Mouse (Mus musculus): ENCODE data around the gene Ramp2.

Gene Ramp2

DNA sequence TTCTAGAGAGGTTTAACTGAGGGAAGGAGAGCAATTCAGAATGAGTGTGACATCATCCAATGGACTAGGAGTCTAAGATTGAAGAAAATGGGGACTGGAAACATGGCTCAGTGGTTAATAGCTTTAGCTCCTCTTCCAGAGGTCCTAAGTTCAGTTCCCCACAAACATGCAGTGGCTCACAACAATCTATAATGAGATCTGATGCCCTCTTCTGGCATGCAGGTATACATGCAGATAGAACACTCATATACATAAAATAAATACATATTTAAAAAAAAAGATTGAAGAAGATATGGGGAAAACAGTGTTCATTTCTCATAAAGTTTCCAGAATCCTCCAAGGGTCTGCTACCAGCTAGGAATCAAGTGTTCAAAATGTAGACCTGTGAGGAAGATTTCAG lies 10.4 kb upstream of the Ramp2 start:
- no peak for DNase-seq (ENCODE audit: low read depth, low spot score)

GRCm38 (mm10) chr11:101236782-101237181 lies 9.0 kb upstream of the Ramp2 start:
- DNase-seq (ENCODE audit: low read depth, low spot score), result peak; percentile 71

GRCm38 (mm10) chr11:101238071-101238647 lies 7.7 kb upstream of the Ramp2 start:
- no peak for DNase-seq (ENCODE audit: low read depth, low spot score)

GRCm38 (mm10) chr11:101245071-101245470 lies 757 bp upstream of the Ramp2 start:
- DNase-seq (ENCODE audit: low read depth, low spot score), result peak; percentile 75

DNA sequence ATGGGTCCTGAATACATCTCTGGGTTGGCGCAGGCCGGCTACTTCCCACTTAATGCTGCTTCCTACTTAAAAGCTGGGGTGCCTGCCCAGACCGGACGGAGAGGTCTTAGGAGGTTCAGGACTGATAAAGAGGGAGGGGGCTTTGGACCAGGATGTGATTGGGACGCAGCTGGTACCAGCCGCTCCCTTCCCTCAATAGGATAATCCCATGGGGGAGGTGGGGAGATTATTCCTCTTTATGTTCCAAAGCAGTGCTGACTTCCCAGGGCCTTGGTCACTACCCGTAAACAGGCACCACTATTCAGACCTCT lies 829 bp downstream of the Ramp2 start:
- DNase-seq (ENCODE audit: low read depth, low spot score), result no peak

GRCm38 (mm10) chr11:101247521-101248030 lies 1.7 kb downstream of the Ramp2 start:
- no peak for DNase-seq (ENCODE audit: low read depth, low spot score)

DNA sequence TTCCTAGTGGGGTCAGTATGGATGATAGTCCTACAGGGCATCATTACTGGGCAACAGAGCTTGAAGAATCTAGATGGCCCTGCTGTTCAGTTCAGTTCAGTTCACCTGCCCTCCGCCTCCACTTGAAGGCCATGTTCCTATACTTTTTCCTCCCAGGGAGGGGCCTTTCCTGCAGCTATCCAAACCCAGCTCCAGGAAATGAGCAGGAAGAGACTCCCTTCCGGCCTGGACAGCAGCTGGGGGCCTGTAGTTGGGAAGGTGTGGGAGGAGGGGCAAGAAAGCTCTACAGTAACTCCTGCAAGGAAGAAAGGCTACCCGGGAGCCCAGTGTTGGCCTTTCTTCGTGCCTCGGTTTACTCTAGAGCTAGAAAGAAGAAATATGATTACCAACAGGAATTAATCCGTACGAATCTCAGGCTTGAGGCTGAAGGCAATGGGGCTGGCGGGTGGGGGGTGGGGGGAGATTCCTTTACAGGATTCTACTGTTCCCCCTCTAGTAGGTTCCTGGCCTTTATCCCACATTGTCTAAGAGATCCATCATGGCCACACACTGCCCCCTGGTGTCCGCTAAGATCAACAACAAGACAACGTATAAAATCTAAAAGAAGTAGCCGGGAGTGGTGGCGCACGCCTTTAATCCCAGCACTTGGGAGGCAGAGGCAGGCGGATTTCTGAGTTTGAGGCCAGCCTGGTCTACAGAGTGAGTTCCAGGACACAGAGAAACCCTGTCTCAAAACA lies 2.6 kb downstream of the Ramp2 start:
- no peak for DNase-seq (ENCODE audit: low read depth, low spot score)

DNA sequence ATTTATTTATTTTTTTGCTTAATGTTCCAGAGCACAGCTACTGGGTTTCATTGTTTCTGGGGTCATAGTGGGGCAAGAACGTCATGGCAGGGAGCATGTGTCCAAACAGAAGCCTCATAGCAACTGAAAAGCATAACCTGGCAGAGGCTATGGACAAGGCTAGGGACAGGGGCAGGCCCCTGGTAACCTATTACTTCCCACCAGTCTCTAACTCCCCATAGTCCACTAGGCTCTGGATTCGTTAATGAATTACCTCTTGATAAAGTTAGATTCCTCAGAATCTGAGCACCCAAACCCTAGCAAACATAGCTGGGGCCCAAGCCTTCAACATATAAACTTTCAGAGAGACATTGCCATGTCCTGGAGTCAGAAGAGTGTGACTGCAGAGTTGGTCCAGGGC lies 5.2 kb downstream of the Ramp2 start:
- DNase-seq (ENCODE audit: low read depth, low spot score), result no peak

- no peak for DNase-seq (ENCODE audit: low read depth, low spot score)
Measured at GRCm38 (mm10) chr11:101252941-101253340, 7.1 kb downstream of the Ramp2 start.

- DNase-seq (ENCODE audit: low read depth, low spot score), result peak; percentile 63
Measured at GRCm38 (mm10) chr11:101253613-101254389, 8.0 kb downstream of the Ramp2 start, which contains the start of gene Vps25. Gene Vps25, plus strand, starts transcription at chr11:101253707.

GRCm38 (mm10) chr11:101255826-101256775 lies 10.3 kb downstream of the Ramp2 start:
- no peak for DNase-seq (ENCODE audit: low read depth, low spot score)

DNA sequence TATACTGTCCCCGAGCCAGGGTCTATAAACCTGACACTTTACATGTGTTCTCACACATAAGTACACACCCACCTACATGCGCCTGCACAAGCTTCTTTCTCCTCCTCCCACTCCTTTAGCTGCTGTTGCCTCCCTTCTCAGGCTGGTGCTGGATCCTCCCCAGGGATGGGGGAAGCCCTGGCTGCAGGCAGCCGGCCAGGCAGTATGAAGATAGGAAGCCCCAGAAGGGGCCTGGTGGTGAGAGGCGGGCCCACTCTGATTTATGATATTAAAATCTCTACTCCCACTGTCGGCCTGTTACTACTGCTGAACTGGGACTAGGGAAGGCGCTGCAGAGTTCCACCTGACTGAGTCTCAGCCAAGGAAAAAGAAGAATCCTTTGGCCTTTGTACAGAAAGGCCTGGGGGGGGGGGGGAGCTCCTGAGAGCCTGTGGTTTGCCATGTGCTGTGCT lies 13.5 kb downstream of the Ramp2 start:
- no peak for DNase-seq (ENCODE audit: low read depth, low spot score)

DNA sequence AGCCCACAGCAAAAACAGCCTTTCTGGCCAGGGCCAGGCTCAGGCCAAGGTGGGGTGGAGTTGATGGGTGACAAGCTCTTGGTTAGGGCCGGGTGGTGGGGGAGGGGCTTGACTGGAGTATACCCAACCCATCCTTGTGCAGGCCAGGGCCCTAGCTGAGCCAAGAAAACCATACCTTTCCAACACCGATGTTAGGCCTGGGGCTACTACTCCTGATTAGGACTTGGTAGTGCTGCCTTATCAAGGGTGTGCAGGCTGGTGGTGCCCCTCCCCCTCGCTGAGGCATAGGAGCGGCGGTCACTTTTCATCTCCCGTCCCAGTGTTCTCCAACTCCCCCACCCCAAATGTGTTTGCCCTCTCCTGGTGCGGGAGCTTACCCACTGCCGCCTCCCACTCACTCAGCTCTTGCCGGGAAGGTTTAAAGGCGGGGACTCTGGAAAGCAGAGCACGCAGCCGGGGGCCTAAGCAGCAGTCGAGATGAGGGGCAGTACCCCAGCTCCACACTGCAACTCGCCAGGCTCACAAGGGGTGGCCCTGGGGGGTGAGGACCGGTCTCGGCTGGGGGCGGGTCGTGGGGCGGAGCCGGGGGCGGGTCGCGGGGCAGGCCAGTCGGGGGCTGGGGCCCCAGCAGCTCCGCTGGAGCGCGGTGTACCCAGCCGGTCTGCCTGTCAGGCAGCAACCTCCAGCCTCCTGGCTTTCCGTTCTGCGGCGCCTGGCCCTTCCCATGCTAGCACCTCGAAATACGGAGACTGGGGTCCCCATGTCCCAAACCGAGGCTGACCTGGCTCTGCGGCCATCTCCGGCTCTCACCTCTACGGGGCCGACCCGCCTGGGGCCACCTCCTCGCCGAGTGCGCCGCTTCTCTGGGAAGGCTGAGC lies 14.4 kb downstream of the Ramp2 start, which contains the start of gene Wnk4:
Wnk4 (plus strand) TSS at position 620 of the 878 bp plus-strand sequence.
- no peak for DNase-seq (ENCODE audit: low read depth, low spot score)

DNA sequence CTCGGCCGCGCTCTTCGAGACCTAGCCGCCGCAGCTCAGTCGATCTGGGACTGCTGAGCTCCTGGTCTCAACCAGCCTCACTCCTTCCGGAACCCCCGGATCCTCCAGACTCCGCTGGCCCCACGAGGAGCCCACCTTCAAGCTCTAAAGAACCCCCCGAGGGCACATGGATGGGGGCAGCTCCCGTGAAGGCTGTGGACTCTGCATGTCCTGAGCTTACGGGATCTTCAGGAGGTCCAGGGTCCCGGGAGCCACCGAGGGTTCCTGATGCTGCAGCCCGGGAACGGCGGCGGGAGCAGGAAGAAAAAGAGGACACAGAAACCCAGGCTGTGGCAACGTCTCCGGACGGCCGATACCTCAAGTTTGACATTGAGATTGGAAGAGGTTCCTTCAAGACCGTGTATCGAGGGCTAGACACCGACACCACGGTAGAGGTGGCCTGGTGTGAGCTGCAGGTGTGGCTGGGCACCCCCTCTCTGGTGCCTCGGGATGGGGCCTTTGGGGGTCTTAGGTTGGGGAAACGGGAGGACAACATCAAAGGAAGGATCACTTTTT lies 15.1 kb downstream of the Ramp2 start:
- no peak for DNase-seq (ENCODE audit: low read depth, low spot score)

DNA sequence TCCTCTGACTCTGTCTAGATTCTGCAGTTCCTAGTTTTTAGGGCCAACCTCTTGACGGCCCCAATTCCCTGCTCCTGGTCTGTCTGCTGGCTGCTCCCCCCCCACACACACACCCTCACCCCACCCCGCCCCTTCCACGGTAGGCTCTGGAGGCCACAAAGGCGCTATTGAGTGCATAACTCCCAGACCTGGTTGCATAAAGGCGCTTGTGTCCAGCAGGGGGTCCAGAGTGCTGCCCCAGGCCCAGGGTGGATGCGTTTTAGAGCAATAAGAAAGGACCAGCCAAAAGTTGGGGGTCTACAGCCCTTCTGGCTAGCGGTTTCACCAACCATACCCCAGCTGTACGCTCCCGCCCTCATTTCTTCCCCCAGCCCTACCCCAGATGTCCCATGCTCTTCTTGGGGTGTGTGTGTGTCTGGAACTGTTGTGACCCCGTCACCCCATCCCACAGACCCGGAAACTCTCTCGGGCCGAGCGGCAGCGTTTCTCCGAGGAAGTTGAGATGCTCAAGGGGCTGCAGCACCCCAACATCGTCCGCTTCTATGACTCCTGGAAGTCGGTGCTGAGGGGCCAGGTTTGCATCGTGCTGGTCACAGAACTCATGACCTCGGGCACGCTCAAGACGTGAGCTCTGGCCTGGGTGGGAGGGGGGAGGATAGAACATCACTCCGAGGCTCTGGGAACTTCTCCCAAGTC lies 16.6 kb downstream of the Ramp2 start:
- DNase-seq (ENCODE audit: low read depth, low spot score), result no peak

GRCm38 (mm10) chr11:101263138-101263988 lies 17.5 kb downstream of the Ramp2 start:
- no peak for DNase-seq (ENCODE audit: low read depth, low spot score)

DNA sequence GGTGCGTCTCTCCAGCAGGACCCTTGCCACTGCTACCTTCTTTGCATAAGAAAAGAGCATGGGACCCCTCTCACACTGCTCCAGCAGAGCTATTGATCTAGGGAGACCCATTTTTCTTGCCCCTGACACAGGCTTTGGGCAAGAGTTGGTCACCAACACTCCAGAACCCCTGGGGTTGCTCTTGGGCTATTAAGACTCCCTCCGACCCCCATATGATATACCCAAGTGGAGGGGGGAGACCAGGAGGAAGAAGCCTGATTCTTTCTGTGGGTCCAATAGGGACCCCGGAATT lies 18.1 kb downstream of the Ramp2 start:
- DNase-seq (ENCODE audit: low read depth, low spot score), result no peak

DNA sequence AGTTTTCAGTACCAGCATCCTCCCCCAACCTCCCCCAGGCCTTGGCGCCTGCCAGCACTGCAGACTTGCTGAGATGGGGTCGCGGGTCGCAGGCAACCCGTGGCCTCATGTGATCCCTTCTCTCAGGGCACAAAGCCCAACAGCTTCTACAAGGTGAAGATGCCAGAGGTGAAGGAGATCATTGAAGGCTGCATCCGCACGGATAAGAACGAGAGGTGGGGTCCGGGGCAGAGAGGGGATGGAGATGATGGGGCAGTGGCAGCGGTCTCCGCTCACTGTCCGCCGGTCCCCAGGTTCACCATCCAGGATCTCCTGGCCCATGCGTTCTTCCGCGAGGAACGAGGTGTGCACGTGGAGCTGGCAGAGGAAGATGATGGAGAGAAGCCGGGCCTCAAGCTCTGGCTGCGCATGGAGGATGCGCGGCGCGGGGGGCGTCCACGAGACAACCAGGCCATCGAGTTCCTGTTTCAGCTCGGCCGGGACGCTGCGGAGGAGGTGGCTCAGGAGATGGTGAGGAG lies 19.2 kb downstream of the Ramp2 start:
- DNase-seq (ENCODE audit: low read depth, low spot score), result no peak
